Mouse (Mus musculus) cortical plate, adult 2 months (tissue): Measurements from ENCODE around the gene Entpd8.

ENCODE experiments used
- CTCF ChIP-seq: fragments of 200-500 bp; IDR thresholded peaks from 2 replicates; pipeline ENCODE4 v1.5.1; 2011; ENCODE audit warnings: mild to moderate bottlenecking, control low read depth, low read length; ENCODE audit not compliant: insufficient read depth; ENCODE audit errors: extremely low read depth
- POLR2A ChIP-seq: fragments of 200-500 bp; IDR thresholded peaks from 2 replicates; pipeline ENCODE4 v1.6.1; 2011; ENCODE audit warnings: mild to moderate bottlenecking, low read length, control low read depth; ENCODE audit not compliant: insufficient read depth; ENCODE audit errors: extremely low read depth

DNA sequence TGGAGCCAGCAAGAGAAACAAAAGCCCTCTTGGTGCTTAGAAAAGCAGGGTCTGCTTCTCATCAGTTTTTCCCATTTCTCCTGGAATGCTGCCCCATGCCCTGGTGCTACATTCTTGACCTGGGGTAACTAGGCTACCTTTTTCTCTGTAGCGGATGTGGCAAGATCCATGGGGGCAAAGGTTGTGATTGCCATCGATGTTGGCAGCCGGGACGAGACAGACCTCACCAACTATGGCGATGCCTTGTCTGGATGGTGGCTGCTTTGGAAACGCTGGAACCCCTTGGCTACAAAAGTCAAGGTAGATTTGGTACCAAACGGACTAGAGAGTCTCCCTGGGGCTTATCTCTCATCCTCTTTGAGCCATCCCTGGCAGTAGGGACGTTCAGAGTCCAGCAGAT, 28.7 kb upstream of the Entpd8 start:
- TF ChIP-seq CTCF (no peak), POLR2A (no peak)
